Comparison of ENCODE assay signal across 20 mouse cellular contexts in the genomic region with DNA sequence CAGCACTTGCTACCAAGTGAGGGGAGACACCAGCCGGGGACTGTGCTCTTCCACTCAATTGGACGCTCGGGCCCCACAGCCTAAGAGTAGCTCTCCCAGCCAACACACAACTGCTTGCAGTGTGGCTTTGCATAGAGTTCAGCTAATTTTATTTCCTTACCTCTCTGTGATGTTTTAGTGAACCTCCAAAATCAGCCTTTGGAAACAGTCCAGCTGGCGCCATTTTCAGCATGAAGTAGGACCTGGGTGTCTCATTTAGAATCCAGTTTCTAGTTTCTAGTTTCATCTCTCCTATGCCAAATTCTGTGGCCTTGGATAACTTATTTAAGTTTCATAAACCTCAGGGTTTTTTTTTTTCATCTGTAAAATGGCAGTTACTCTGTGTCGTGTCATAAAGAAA.
A peak's percentile ranks its signal among the peaks of the same experiment; 100 is the strongest.
DNase-seq lines count a peak whose midpoint lies in the region; ATAC-seq lines count a peak whose summit lies in the region.
"Had no signal": no experiment of that assay in that cellular context is flagged by ENCODE, and none has a peak within 500 bp of the region (broad histone marks: within the 10 kb centered on the region; RNA-seq: fewer than 3 reads in every experiment).

No protein-coding gene starts in this region.

- no peak overlapping the region for H3K4me3 ChIP-seq in embryonic facial prominence, embryonic 14.5 days (ENCODE audit: low read depth, low read length)
- H3K4me3 ChIP-seq in embryonic facial prominence, embryonic 10.5 days = no peak overlapping the region
- no peak overlapping the region for H3K4me3 ChIP-seq in midbrain, embryonic 14.5 days (replicated peaks; ENCODE audit: low read depth, low read length)
- H3K4me3 ChIP-seq: heart, embryonic 12.5 days; hindbrain, embryonic 10.5 days; neural tube, embryonic 15.5 days had no signal

- no peaks in the 10 kb centered on the region for H3K36me3 ChIP-seq in embryonic facial prominence, embryonic 14.5 days (ENCODE audit: control insufficient read depth, insufficient read depth, low read length)
- no peaks in the 10 kb centered on the region for H3K36me3 ChIP-seq in embryonic facial prominence, embryonic 10.5 days (replicated peaks)
- H3K36me3 ChIP-seq in midbrain, embryonic 14.5 days (ENCODE audit: control insufficient read depth, insufficient read depth, low read length) = no peaks in the 10 kb centered on the region
- H3K36me3 ChIP-seq: heart, embryonic 12.5 days; hindbrain, embryonic 10.5 days; neural tube, embryonic 15.5 days had no signal

- intact Hi-C loops in gastrocnemius, postnatal 14 days (cut with DNase I; ENCODE audit: low total_unique reads) = no loop called here

- no peak overlapping the region for H3K9ac ChIP-seq in embryonic facial prominence, embryonic 14.5 days (ENCODE audit: low read depth, low read length)
- no peak overlapping the region for H3K9ac ChIP-seq in midbrain, embryonic 14.5 days (replicated peaks; ENCODE audit: low read length)
- H3K9ac ChIP-seq: heart, embryonic 12.5 days; neural tube, embryonic 15.5 days had no signal

- WGBS in embryonic facial prominence, embryonic 14.5 days = 65% methylated on average over 5 of the region's 5 CpGs
- 94% methylated on average over 5 of the region's 5 CpGs for WGBS in embryonic facial prominence, embryonic 10.5 days
- WGBS in midbrain, embryonic 14.5 days = 93% methylated on average over 5 of the region's 5 CpGs

- no peaks in the 10 kb centered on the region for H3K9me3 ChIP-seq in embryonic facial prominence, embryonic 14.5 days (ENCODE audit: control insufficient read depth, low read length)
- no peaks in the 10 kb centered on the region for H3K9me3 ChIP-seq in embryonic facial prominence, embryonic 10.5 days
- H3K9me3 ChIP-seq in midbrain, embryonic 14.5 days (ENCODE audit: control insufficient read depth, low read length) = no peaks in the 10 kb centered on the region
- H3K9me3 ChIP-seq: heart, embryonic 12.5 days; hindbrain, embryonic 10.5 days; neural tube, embryonic 15.5 days had no signal

- no peaks in the 10 kb centered on the region for H3K4me1 ChIP-seq in embryonic facial prominence, embryonic 14.5 days (ENCODE audit: control insufficient read depth, insufficient read depth, low read length)
- H3K4me1 ChIP-seq in embryonic facial prominence, embryonic 10.5 days = no peaks in the 10 kb centered on the region
- H3K4me1 ChIP-seq in midbrain, embryonic 14.5 days (ENCODE audit: control insufficient read depth, insufficient read depth, low read length) = no peaks in the 10 kb centered on the region
- H3K4me1 ChIP-seq: heart, embryonic 12.5 days; hindbrain, embryonic 10.5 days; neural tube, embryonic 15.5 days had no signal

- no peaks in the 10 kb centered on the region for H3K27me3 ChIP-seq in embryonic facial prominence, embryonic 14.5 days (replicated peaks; ENCODE audit: control insufficient read depth, insufficient read depth, low read length)
- no peaks in the 10 kb centered on the region for H3K27me3 ChIP-seq in embryonic facial prominence, embryonic 10.5 days (replicated peaks; ENCODE audit: low read depth, poor library complexity, severe bottlenecking)
- no peaks in the 10 kb centered on the region for H3K27me3 ChIP-seq in midbrain, embryonic 14.5 days (ENCODE audit: control insufficient read depth, insufficient read depth, low read length)
- H3K27me3 ChIP-seq: heart, embryonic 12.5 days; neural tube, embryonic 15.5 days had no signal

- no peak for ATAC-seq in embryonic facial prominence, embryonic 14.5 days (ENCODE audit: low read depth)
- ATAC-seq in midbrain, embryonic 14.5 days (ENCODE audit: low FRiP score, low TSS enrichment) = no peak
- ATAC-seq: hindbrain, embryonic 16.5 days; intestine, embryonic 16.5 days had no signal

- no peak overlapping the region for H3K27ac ChIP-seq in embryonic facial prominence, embryonic 14.5 days (replicated peaks; ENCODE audit: low read depth, low read length)
- no peak overlapping the region for H3K27ac ChIP-seq in embryonic facial prominence, embryonic 10.5 days (replicated peaks)
- H3K27ac ChIP-seq in midbrain, embryonic 14.5 days (replicated peaks; ENCODE audit: low read depth, low read length) = no peak overlapping the region
- H3K27ac ChIP-seq: hindbrain, embryonic 10.5 days; neural tube, embryonic 15.5 days; stomach, postnatal 0 days had no signal

- peak; percentile 5 for DNase-seq in adrenal gland, postnatal 14 days
- DNase-seq in adrenal gland, adult 8-10 months = no peak
- DNase-seq in embryonic facial prominence, embryonic 14.5 days (ENCODE audit: low spot score) = peak; percentile 74
- DNase-seq in embryonic facial prominence, embryonic 10.5 days (ENCODE audit: low spot score) = no peak
- DNase-seq in brain, adult 2 months (ENCODE audit: low read depth, low spot score) = peak; percentile 45
- DNase-seq in gastrocnemius, postnatal 14 days = peak; percentile 9
- no peak for DNase-seq in kidney, adult 8-10 months
- DNase-seq in midbrain, embryonic 14.5 days = no peak
- DNase-seq: adrenal gland, postnatal 25 days; heart, adult 18-20 months; heart, postnatal 10 days; thymus, adult 2 months; thymus, postnatal 4 days had no signal

- no peak overlapping the region for H3K4me2 ChIP-seq in embryonic facial prominence, embryonic 14.5 days (ENCODE audit: low read depth, low read length)
- H3K4me2 ChIP-seq in midbrain, embryonic 14.5 days (ENCODE audit: low read length) = no peak overlapping the region
- H3K4me2 ChIP-seq: heart, embryonic 12.5 days; midbrain, embryonic 11.5 days; neural tube, embryonic 15.5 days had no signal

Comparison
In these comparisons a context has a peak if more than half of its experiments do, and no peak if none do; other contexts are left out.
1. DNase-seq: peak in adrenal gland, postnatal 14 days (single experiment), embryonic facial prominence, embryonic 14.5 days (single experiment), brain, adult 2 months (single experiment) and gastrocnemius, postnatal 14 days (single experiment); none in adrenal gland, adult 8-10 months (single experiment), embryonic facial prominence, embryonic 10.5 days (single experiment), kidney, adult 8-10 months (0 of 2) and midbrain, embryonic 14.5 days (single experiment).